Mouse (Mus musculus) lung, embryonic 16.5 days (tissue): ENCODE results near the gene Defb29. TPM values are rescaled to one million over a fixed set of nuclear protein-coding genes. Genes with fewer than 3 reads are reported as not detected.

ENCODE experiments used
- ATAC-seq: fragments of 200-750 bp; cut with Nextera tagmentation; 2 replicates; pipeline ENCODE4 v1.8.0; 2017; ENCODE audit warnings: low read depth, mild to moderate bottlenecking, moderate library complexity
- H3K27ac ChIP-seq: fragments of 300-500 bp; sonication (generic); 2 replicates; pipeline ENCODE4 v1.5.1; 2014; ENCODE audit warnings: mild to moderate bottlenecking, control low read depth, low read length
- H3K27me3 ChIP-seq: fragments of 300-500 bp; sonication (generic); 2 replicates; pipeline ENCODE4 v1.6.1; 2014; ENCODE audit warnings: low read depth, low read length, mixed read lengths; ENCODE audit not compliant: control insufficient read depth, insufficient read depth
- H3K36me3 ChIP-seq: fragments of 300-500 bp; sonication (generic); 2 replicates; pipeline ENCODE4 v1.6.1; 2014; ENCODE audit warnings: low read length; ENCODE audit not compliant: control insufficient read depth, insufficient read depth
- H3K4me1 ChIP-seq: fragments of 300-500 bp; sonication (generic); replicated peaks from 2 replicates; pipeline ENCODE4 v1.6.1; 2014; ENCODE audit warnings: low read length, mixed read lengths; ENCODE audit not compliant: control insufficient read depth, insufficient read depth
- H3K4me2 ChIP-seq: fragments of 300-500 bp; sonication (generic); 2 replicates; pipeline ENCODE4 v1.6.1; 2014; ENCODE audit warnings: low read depth, low read length, control low read depth
- H3K4me3 ChIP-seq: fragments of 300-500 bp; sonication (generic); 2 replicates; pipeline ENCODE4 v1.5.1; 2014; ENCODE audit warnings: mild to moderate bottlenecking, low read length, control low read depth
- H3K9ac ChIP-seq: fragments of 300-500 bp; sonication (generic); 2 replicates; pipeline ENCODE4 v1.6.1; 2014; ENCODE audit warnings: low read length, control low read depth
- H3K9me3 ChIP-seq: fragments of 300-500 bp; sonication (generic); 2 replicates; pipeline ENCODE4 v1.6.1; 2016; ENCODE audit warnings: low read length; ENCODE audit not compliant: control insufficient read depth
- WGBS: fragments of 180-500 bp; shearing (Covaris S2); extraction: QIAGEN DNeasy Blood & Tissue Kit; methylation state at CpG from one replicate; pipeline ENCODE4 v1.1.7; 2014; 5-methylcytosine and 5-hydroxymethylcytosine counted together
- polyA plus RNA-seq: library from polyadenylated mRNA; unstranded; fragments of >200 nt; fragmentation: Nextera tagmentation; extraction: Ambion mirVana; gene quantifications from 2 replicates; pipeline ENCODE4 v1.2.1, GENCODE M21; 2015

The Defb29 gene
- polyA plus RNA-seq, 1 experiment from 2014 or later: not detected

GRCm38 (mm10) chr2:152517981-152518380, 21.9 kb downstream of the Defb29 start, which contains the start of gene Defb28:
Defb28 (plus strand) TSS chr2:152518255.
- Histone ChIP-seq H3K9me3 (no peaks in the 10 kb centered on the region), H3K4me3 (no peak within 1 kb of the TSS), H3K9ac (no peak within 1 kb of the TSS), H3K27ac (no peak within 1 kb of the TSS), H3K27me3 (no peaks in the 10 kb centered on the region), H3K36me3 (no peaks in the 10 kb centered on the region), H3K4me2 (no peak within 1 kb of the TSS), H3K4me1 (no peaks in the 10 kb centered on the region)
- ATAC-seq: no peak
- WGBS: 68% methylated on average over 4 of the region's 4 CpGs

- 42% methylated on average over 4 of the region's 4 CpGs for WGBS
- no peak overlapping the region for H3K27ac ChIP-seq
- no peak for ATAC-seq
- H3K9ac ChIP-seq: no peak overlapping the region
- H3K9me3 ChIP-seq: no peaks in the 10 kb centered on the region
- H3K36me3 ChIP-seq: no peaks in the 10 kb centered on the region
- H3K4me2 ChIP-seq: no peak overlapping the region
- H3K4me1 ChIP-seq: no peaks in the 10 kb centered on the region
- no peak overlapping the region for H3K4me3 ChIP-seq
- no peaks in the 10 kb centered on the region for H3K27me3 ChIP-seq
Measured at GRCm38 (mm10) chr2:152516084-152516483, 23.8 kb downstream of the Defb29 start.

- Histone ChIP-seq H3K36me3 (no peaks in the 10 kb centered on the region), H3K4me3 (no peak within 1 kb of the TSS), H3K9me3 (no peaks in the 10 kb centered on the region), H3K27ac (no peak within 1 kb of the TSS), H3K4me1 (no peaks in the 10 kb centered on the region), H3K9ac (no peak within 1 kb of the TSS), H3K4me2 (no peak within 1 kb of the TSS), H3K27me3 (no peaks in the 10 kb centered on the region)
- ATAC-seq: no peak
- WGBS: 81% methylated on average over 1 of the region's 1 CpGs
Measured at GRCm38 (mm10) chr2:152511592-152511991, 28.3 kb downstream of the Defb29 start, which contains the start of gene Defb26. Defb26 (minus strand) TSS chr2:152511692.

- no peak for ATAC-seq
- Histone ChIP-seq H3K9me3 (no peaks in the 10 kb centered on the region), H3K4me3 (no peak overlapping the region), H3K4me2 (no peak overlapping the region), H3K27ac (no peak overlapping the region), H3K27me3 (no peaks in the 10 kb centered on the region), H3K4me1 (no peaks in the 10 kb centered on the region), H3K36me3 (no peaks in the 10 kb centered on the region), H3K9ac (no peak overlapping the region)
- WGBS: 67% methylated on average over 2 of the region's 2 CpGs
Measured at GRCm38 (mm10) chr2:152503950-152504349, 35.9 kb downstream of the Defb29 start.

GRCm38 (mm10) chr2:152500863-152501229, 39.1 kb downstream of the Defb29 start:
- no peaks in the 10 kb centered on the region for H3K9me3 ChIP-seq
- no peaks in the 10 kb centered on the region for H3K36me3 ChIP-seq
- no peak overlapping the region for H3K27ac ChIP-seq
- H3K4me2 ChIP-seq: no peak overlapping the region
- H3K9ac ChIP-seq: no peak overlapping the region
- no peak for ATAC-seq
- no peak overlapping the region for H3K4me3 ChIP-seq
- H3K4me1 ChIP-seq: no peaks in the 10 kb centered on the region
- WGBS: 71% methylated on average over 6 of the region's 6 CpGs
- no peaks in the 10 kb centered on the region for H3K27me3 ChIP-seq

GRCm38 (mm10) chr2:152500204-152500862, 39.6 kb downstream of the Defb29 start:
- WGBS: 55% methylated on average over 7 of the region's 7 CpGs
- H3K9ac ChIP-seq: no peak overlapping the region

GRCm38 (mm10) chr2:152498020-152498419, 41.9 kb downstream of the Defb29 start:
- Histone ChIP-seq H3K4me2 (no peak overlapping the region), H3K4me3 (no peak overlapping the region), H3K4me1 (no peaks in the 10 kb centered on the region), H3K9me3 (no peaks in the 10 kb centered on the region), H3K36me3 (no peaks in the 10 kb centered on the region), H3K27ac (no peak overlapping the region), H3K9ac (no peak overlapping the region), H3K27me3 (no peaks in the 10 kb centered on the region)
- no peak for ATAC-seq
- 51% methylated on average over 6 of the region's 6 CpGs for WGBS

More at GRCm38 (mm10) chr2:152500204-152500862, 39.6 kb downstream of the Defb29 start:
- no peak for ATAC-seq
- H3K4me1 ChIP-seq: no peaks in the 10 kb centered on the region
- H3K4me2 ChIP-seq: no peak overlapping the region
- no peak overlapping the region for H3K27ac ChIP-seq
- H3K4me3 ChIP-seq: no peak overlapping the region
- no peaks in the 10 kb centered on the region for H3K27me3 ChIP-seq
- H3K9me3 ChIP-seq: no peaks in the 10 kb centered on the region
- no peaks in the 10 kb centered on the region for H3K36me3 ChIP-seq

GRCm38 (mm10) chr2:152493151-152493550, 46.7 kb downstream of the Defb29 start:
- no peaks in the 10 kb centered on the region for H3K36me3 ChIP-seq
- no peak overlapping the region for H3K4me2 ChIP-seq
- no peak overlapping the region for H3K4me3 ChIP-seq
- H3K9me3 ChIP-seq: no peaks in the 10 kb centered on the region
- no peak for ATAC-seq
- H3K27ac ChIP-seq: no peak overlapping the region
- no peak overlapping the region for H3K9ac ChIP-seq
- 65% methylated on average over 6 of the region's 6 CpGs for WGBS
- H3K4me1 ChIP-seq: no peaks in the 10 kb centered on the region
- H3K27me3 ChIP-seq: no peaks in the 10 kb centered on the region

GRCm38 (mm10) chr2:152490038-152490437, 49.9 kb downstream of the Defb29 start, which contains the start of gene Defb22:
Defb22 (minus strand) TSS chr2:152490138.
- Histone ChIP-seq H3K27ac (no peak within 1 kb of the TSS), H3K9ac (no peak within 1 kb of the TSS), H3K4me2 (no peak within 1 kb of the TSS), H3K36me3 (no peaks in the 10 kb centered on the region), H3K4me1 (no peaks in the 10 kb centered on the region), H3K4me3 (no peak within 1 kb of the TSS), H3K9me3 (no peaks in the 10 kb centered on the region; the same call in 1 of the 2 replicates), H3K27me3 (no peaks in the 10 kb centered on the region)
- no peak for ATAC-seq
